Mouse (Mus musculus): ENCODE measurements around the gene Slc6a2. TPM values are rescaled to one million over a fixed set of nuclear protein-coding genes. Genes with fewer than 3 reads are reported as not detected.
A peak's percentile ranks its signal among the peaks of the same experiment; 100 is the strongest.

The Slc6a2 gene
- polyA plus RNA-seq, 1 experiment from 2014 or later: 0.16 TPM

GRCm38 (mm10) chr8:93021738-93022137, 61.9 kb downstream of the Slc6a2 start:
- Histone ChIP-seq H3K4me2 (no peak overlapping the region), H3K27me3 (ENCODE audit: insufficient read depth, low read length) (no peaks in the 10 kb centered on the region), H3K36me3 (ENCODE audit: insufficient read depth) (no peaks in the 10 kb centered on the region), H3K27ac (ENCODE audit: low read depth) (no peak overlapping the region), H3K9me3 (ENCODE audit: low read depth, low read length) (no peaks in the 10 kb centered on the region), H3K9ac (no peak overlapping the region), H3K4me3 (ENCODE audit: low read depth, low read length) (no peak overlapping the region), H3K4me1 (ENCODE audit: insufficient read depth) (no peaks in the 10 kb centered on the region)
- 63% methylated on average over 5 of the region's 5 CpGs for WGBS
- TF ChIP-seq CTCF (IDR thresholded peaks at IDR 0.05; ENCODE audit: low read depth): peak; percentile 28; the same call in 1 of the 2 replicates
- no peak for DNase-seq
- ATAC-seq (ENCODE audit: insufficient read depth): no peak

GRCm38 (mm10) chr8:93030664-93031063, 70.8 kb downstream of the Slc6a2 start:
- DNase-seq: no peak
- H3K27ac ChIP-seq (ENCODE audit: low read depth): no peak overlapping the region
- H3K9me3 ChIP-seq (ENCODE audit: low read depth, low read length): no peaks in the 10 kb centered on the region
- H3K4me2 ChIP-seq: no peak overlapping the region
- ATAC-seq (ENCODE audit: insufficient read depth): no peak
- TF ChIP-seq CTCF (IDR thresholded peaks at IDR 0.05; ENCODE audit: low read depth): no peak
- no peak overlapping the region for H3K9ac ChIP-seq
- 63% methylated on average over 2 of the region's 2 CpGs for WGBS
- no peaks in the 10 kb centered on the region for H3K36me3 ChIP-seq (ENCODE audit: insufficient read depth)
- H3K27me3 ChIP-seq (ENCODE audit: insufficient read depth, low read length): no peaks in the 10 kb centered on the region
- H3K4me3 ChIP-seq (ENCODE audit: low read depth, low read length): no peak overlapping the region
- H3K4me1 ChIP-seq (ENCODE audit: insufficient read depth): no peaks in the 10 kb centered on the region

GRCm38 (mm10) chr8:93038831-93039230, 79.0 kb downstream of the Slc6a2 start:
- Histone ChIP-seq H3K9me3 (ENCODE audit: low read depth, low read length) (no peaks in the 10 kb centered on the region), H3K9ac (no peak overlapping the region), H3K36me3 (ENCODE audit: insufficient read depth) (no peaks in the 10 kb centered on the region), H3K27me3 (ENCODE audit: insufficient read depth, low read length) (no peaks in the 10 kb centered on the region), H3K4me1 (ENCODE audit: insufficient read depth) (0 out of 2 replicates have a peak, but pooled peaks cover 3% of the 10 kb centered on the region), H3K4me2 (no peak overlapping the region), H3K27ac (ENCODE audit: low read depth) (peak overlapping the region; percentile 37; the same call in 1 of the 2 replicates), H3K4me3 (ENCODE audit: low read depth, low read length) (no peak overlapping the region)
- DNase-seq: peak; percentile 21
- ATAC-seq (ENCODE audit: insufficient read depth): no peak
- TF ChIP-seq CTCF (IDR thresholded peaks at IDR 0.05; ENCODE audit: low read depth): no peak
- 5% methylated on average over 2 of the region's 2 CpGs for WGBS

- 0 out of 2 replicates have a peak, but pooled peaks cover 3% of the 10 kb centered on the region for H3K4me1 ChIP-seq (ENCODE audit: insufficient read depth)
- ATAC-seq (ENCODE audit: insufficient read depth): no peak
- H3K4me2 ChIP-seq: no peak overlapping the region
- H3K9me3 ChIP-seq (ENCODE audit: low read depth, low read length): no peaks in the 10 kb centered on the region
- H3K27me3 ChIP-seq (ENCODE audit: insufficient read depth, low read length): no peaks in the 10 kb centered on the region
- 61% methylated on average over 2 of the region's 2 CpGs for WGBS
- H3K4me3 ChIP-seq (ENCODE audit: low read depth, low read length): no peak overlapping the region
- no peak overlapping the region for H3K9ac ChIP-seq
- TF ChIP-seq CTCF (IDR thresholded peaks at IDR 0.05; ENCODE audit: low read depth): no peak
- H3K27ac ChIP-seq (ENCODE audit: low read depth): no peak overlapping the region
- H3K36me3 ChIP-seq (ENCODE audit: insufficient read depth): no peaks in the 10 kb centered on the region
- no peak for DNase-seq
Observed at GRCm38 (mm10) chr8:93040256-93040655, 80.4 kb downstream of the Slc6a2 start.

- 77% methylated on average over 4 of the region's 4 CpGs for WGBS
- Histone ChIP-seq H3K9me3 (ENCODE audit: low read depth, low read length) (no peaks in the 10 kb centered on the region), H3K4me1 (ENCODE audit: insufficient read depth) (0 out of 2 replicates have a peak, but pooled peaks cover 3% of the 10 kb centered on the region), H3K4me3 (ENCODE audit: low read depth, low read length) (no peak overlapping the region), H3K4me2 (no peak overlapping the region), H3K36me3 (ENCODE audit: insufficient read depth) (no peaks in the 10 kb centered on the region), H3K9ac (no peak overlapping the region), H3K27me3 (ENCODE audit: insufficient read depth, low read length) (no peaks in the 10 kb centered on the region), H3K27ac (ENCODE audit: low read depth) (no peak overlapping the region)
- ATAC-seq (ENCODE audit: insufficient read depth) (no peak), DNase-seq (no peak)
- TF ChIP-seq CTCF (IDR thresholded peaks at IDR 0.05; ENCODE audit: low read depth): no peak
Observed at GRCm38 (mm10) chr8:93040776-93041567, 81.1 kb downstream of the Slc6a2 start.

GRCm38 (mm10) chr8:93043083-93043482, 83.2 kb downstream of the Slc6a2 start:
- no peaks in the 10 kb centered on the region for H3K27me3 ChIP-seq (ENCODE audit: insufficient read depth, low read length)
- H3K4me2 ChIP-seq: no peak overlapping the region
- H3K27ac ChIP-seq (ENCODE audit: low read depth): peak overlapping the region; percentile 59
- DNase-seq: peak; percentile 36
- no peak for TF ChIP-seq CTCF (IDR thresholded peaks at IDR 0.05; ENCODE audit: low read depth)
- no peaks in the 10 kb centered on the region for H3K36me3 ChIP-seq (ENCODE audit: insufficient read depth)
- no peaks in the 10 kb centered on the region for H3K9me3 ChIP-seq (ENCODE audit: low read depth, low read length)
- H3K9ac ChIP-seq: no peak overlapping the region
- WGBS: 8% methylated on average over 1 of the region's 1 CpGs
- H3K4me1 ChIP-seq (ENCODE audit: insufficient read depth): 0 out of 2 replicates have a peak, but pooled peaks cover 3% of the 10 kb centered on the region
- no peak for ATAC-seq (ENCODE audit: insufficient read depth)
- no peak overlapping the region for H3K4me3 ChIP-seq (ENCODE audit: low read depth, low read length)

GRCm38 (mm10) chr8:93048092-93048491, 88.2 kb downstream of the Slc6a2 start, which contains the start of gene Ces1a:
TSS of gene Ces1a (minus strand) at chr8:93048192.
- no peak for TF ChIP-seq CTCF (IDR thresholded peaks at IDR 0.05; ENCODE audit: low read depth)
- H3K4me2 ChIP-seq: no peak within 1 kb of the TSS
- no peak for DNase-seq
- no peak within 1 kb of the TSS for H3K9ac ChIP-seq
- WGBS: 72% methylated on average over 3 of the region's 3 CpGs
- H3K36me3 ChIP-seq (ENCODE audit: insufficient read depth): no peaks in the 10 kb centered on the region
- no peak within 1 kb of the TSS for H3K27ac ChIP-seq (ENCODE audit: low read depth)
- H3K9me3 ChIP-seq (ENCODE audit: low read depth, low read length): no peaks in the 10 kb centered on the region
- no peaks in the 10 kb centered on the region for H3K27me3 ChIP-seq (ENCODE audit: insufficient read depth, low read length)
- no peak for ATAC-seq (ENCODE audit: insufficient read depth)
- no peaks in the 10 kb centered on the region; the same call in 1 of the 2 replicates for H3K4me1 ChIP-seq (ENCODE audit: insufficient read depth)
- H3K4me3 ChIP-seq (ENCODE audit: low read depth, low read length): no peak within 1 kb of the TSS

Measured in lung, embryonic 14.5 days (tissue).